9 mouse cellular contexts compared by ENCODE assay signal in genomic region chr4:32041741-32042452, GRCm38 (mm10).
DNase-seq lines count a peak whose midpoint lies in the region; ATAC-seq and TF ChIP-seq lines count a peak whose summit lies in the region.
"Had no signal": no experiment of that assay in that cellular context is flagged by ENCODE, and none has a peak within 500 bp of the region (broad histone marks: within the 10 kb centered on the region; RNA-seq: fewer than 3 reads in every experiment).

No protein-coding gene starts in this region.

- H3K9me3 ChIP-seq in intestine, embryonic 14.5 days (ENCODE audit: control insufficient read depth, low read length): no peaks in the 10 kb centered on the region
- no peaks in the 10 kb centered on the region for H3K9me3 ChIP-seq in intestine, embryonic 16.5 days (ENCODE audit: control insufficient read depth, low read length)
- H3K9me3 ChIP-seq in forebrain, embryonic 10.5 days: no peaks in the 10 kb centered on the region
- H3K9me3 ChIP-seq: limb, embryonic 15.5 days had no signal

- no peak overlapping the region for H3K4me3 ChIP-seq in intestine, embryonic 14.5 days (ENCODE audit: low read depth, low read length)
- no peak overlapping the region for H3K4me3 ChIP-seq in intestine, embryonic 16.5 days (ENCODE audit: low read length)
- no peak overlapping the region for H3K4me3 ChIP-seq in C2C12 (ENCODE audit: insufficient read depth, poor library complexity, severe bottlenecking)
- H3K4me3 ChIP-seq in forebrain, embryonic 10.5 days: no peak overlapping the region
- H3K4me3 ChIP-seq: limb, embryonic 15.5 days had no signal

- 0 out of 2 replicates have a peak, but pooled peaks have one; percentile 32 for ATAC-seq in intestine, embryonic 14.5 days (replicated peaks; ENCODE audit: low FRiP score, low TSS enrichment, low read depth)
- ATAC-seq in intestine, embryonic 16.5 days: no peak
- no peak for ATAC-seq in erythroid progenitor cell, adult 5-6 weeks (replicated peaks; ENCODE audit: low FRiP score, poor library complexity, severe bottlenecking)

- no peak for TF ChIP-seq CTCF in C2C12 (IDR thresholded peaks at IDR 0.05; ENCODE audit: control insufficient read depth, insufficient read depth, insufficient read length)

- DNase-seq in intestine, embryonic 14.5 days (ENCODE audit: low spot score): no peak
- peak; percentile 58 for DNase-seq in forebrain, embryonic 10.5 days (ENCODE audit: extremely low spot score, low spot score)
- DNase-seq in mesoderm, embryonic 11.5 days (ENCODE audit: low read depth, low spot score): peak; percentile 88
- DNase-seq in frontal cortex, postnatal 25 days (ENCODE audit: low spot score in 2 of 2): no peak
- DNase-seq in spleen, adult 18-20 months: no peak

- no peak overlapping the region for H3K9ac ChIP-seq in intestine, embryonic 14.5 days (ENCODE audit: low read length)
- H3K9ac ChIP-seq in intestine, embryonic 16.5 days (ENCODE audit: low read depth, low read length): no peak overlapping the region
- H3K9ac ChIP-seq: limb, embryonic 15.5 days had no signal

- H3K4me1 ChIP-seq in intestine, embryonic 14.5 days (replicated peaks; ENCODE audit: control insufficient read depth, insufficient read depth, low read length): no peaks in the 10 kb centered on the region
- no peaks in the 10 kb centered on the region for H3K4me1 ChIP-seq in intestine, embryonic 16.5 days (ENCODE audit: control insufficient read depth, insufficient read depth, low read length)
- peaks cover 31% of the 10 kb centered on the region for H3K4me1 ChIP-seq in forebrain, embryonic 10.5 days
- H3K4me1 ChIP-seq: limb, embryonic 15.5 days had no signal

- no peaks in the 10 kb centered on the region for H3K79me2 ChIP-seq in C2C12 (ENCODE audit: control insufficient read depth, insufficient read depth)

- no peak overlapping the region for H3K4me2 ChIP-seq in intestine, embryonic 14.5 days (ENCODE audit: low read length)
- no peak overlapping the region for H3K4me2 ChIP-seq in intestine, embryonic 16.5 days (ENCODE audit: low read depth, low read length)
- H3K4me2 ChIP-seq: limb, embryonic 15.5 days had no signal

- H3K36me3 ChIP-seq in intestine, embryonic 14.5 days (ENCODE audit: control insufficient read depth, insufficient read depth, low read length): no peaks in the 10 kb centered on the region
- no peaks in the 10 kb centered on the region for H3K36me3 ChIP-seq in intestine, embryonic 16.5 days (ENCODE audit: control insufficient read depth, insufficient read depth, low read length)
- no peaks in the 10 kb centered on the region for H3K36me3 ChIP-seq in C2C12 (ENCODE audit: control insufficient read depth, insufficient read depth)
- no peaks in the 10 kb centered on the region for H3K36me3 ChIP-seq in forebrain, embryonic 10.5 days (replicated peaks)
- H3K36me3 ChIP-seq: limb, embryonic 15.5 days had no signal

- no peaks in the 10 kb centered on the region for H3K27me3 ChIP-seq in intestine, embryonic 14.5 days (replicated peaks; ENCODE audit: control insufficient read depth, insufficient read depth, low read length)
- no peaks in the 10 kb centered on the region for H3K27me3 ChIP-seq in intestine, embryonic 16.5 days (replicated peaks; ENCODE audit: control insufficient read depth, insufficient read depth, low read length)
- H3K27me3 ChIP-seq in C2C12 (ENCODE audit: control insufficient read depth, insufficient read depth, insufficient read length): no peaks in the 10 kb centered on the region
- H3K27me3 ChIP-seq in forebrain, embryonic 10.5 days (ENCODE audit: poor library complexity, severe bottlenecking): no peaks in the 10 kb centered on the region
- H3K27me3 ChIP-seq: limb, embryonic 15.5 days had no signal

- no peak overlapping the region for H3ac ChIP-seq in C2C12 (ENCODE audit: control insufficient read depth, insufficient read length, low read depth)

- 65% methylated on average over 15 of the region's 15 CpGs for WGBS in intestine, embryonic 14.5 days
- 57% methylated on average over 15 of the region's 15 CpGs for WGBS in intestine, embryonic 16.5 days
- 69% methylated on average over 15 of the region's 15 CpGs for WGBS in forebrain, embryonic 10.5 days

- H3K79me3 ChIP-seq in C2C12 (ENCODE audit: low read depth): no peaks in the 10 kb centered on the region

- H3K27ac ChIP-seq in intestine, embryonic 14.5 days (ENCODE audit: low read depth): no peak overlapping the region
- H3K27ac ChIP-seq in intestine, embryonic 16.5 days (ENCODE audit: low read length): no peak overlapping the region
- peak overlapping the region; percentile 51; the same call in 1 of the 2 replicates for H3K27ac ChIP-seq in forebrain, embryonic 10.5 days
- H3K27ac ChIP-seq: limb, embryonic 15.5 days had no signal

TF ChIP-seq in C2C12, 6 proteins besides CTCF, POLR2A, EP300 and RAD21:
- TF ChIP-seq MYOD1 (IDR thresholded peaks at IDR 0.05; ENCODE audit: control insufficient read depth, insufficient read length, low read depth): peak; percentile 59
- no peak for TF ChIP-seq USF1 (IDR thresholded peaks at IDR 0.05; ENCODE audit: low read depth)

Comparison
In these comparisons a context has a peak if more than half of its experiments do, and no peak if none do; other contexts are left out.
1. DNase-seq: peak in forebrain, embryonic 10.5 days (single experiment) and mesoderm, embryonic 11.5 days (single experiment); none in intestine, embryonic 14.5 days (single experiment), frontal cortex, postnatal 25 days (0 of 2) and spleen, adult 18-20 months (0 of 2).